Mouse (Mus musculus) adrenal gland, postnatal 25 days (tissue): ENCODE results near the gene Rpl31. TPM values are rescaled to one million over a fixed set of nuclear protein-coding genes. Genes with fewer than 3 reads are reported as not detected.
A peak's percentile ranks its signal among the peaks of the same experiment; 100 is the strongest.

ENCODE experiments used
- DNase-seq: peaks from one replicate; pipeline ENCODE4 v3.0.0; 2021; ENCODE audit warnings: mixed read lengths
- total RNA-seq: library from RNA; stranded (reverse); gene quantifications from 2 replicates; pipeline ENCODE4 v1.2.3, GENCODE M21; 2021

Rpl31 gene
- total RNA-seq, 1 experiment from 2014 or later: 759 TPM

DNA sequence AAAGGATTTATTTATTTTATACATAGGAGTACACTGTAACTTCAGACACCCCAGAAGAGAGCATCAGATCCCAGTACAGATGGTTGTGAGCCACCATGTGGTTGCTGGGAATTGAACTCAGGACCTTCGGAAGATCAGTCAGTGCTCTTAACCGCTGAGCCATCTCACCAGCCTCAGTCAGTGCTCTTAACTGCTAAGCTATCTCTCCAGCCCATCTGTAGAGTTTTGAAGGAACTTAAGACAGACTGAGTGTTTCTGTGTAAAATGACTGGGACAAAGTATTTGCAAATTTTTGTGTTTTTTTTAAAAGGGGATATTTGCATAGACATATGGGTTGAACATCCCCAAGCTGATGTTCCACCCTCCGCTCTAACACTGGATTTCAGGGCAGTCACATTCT is 32.5 kb downstream of the Rpl31 start:
- no peak for DNase-seq

GRCm38 (mm10) chr1:39407108-39407507 is 39.5 kb downstream of the Rpl31 start:
- DNase-seq: no peak

GRCm38 (mm10) chr1:39408123-39408522 is 40.5 kb downstream of the Rpl31 start:
- no peak for DNase-seq

- DNase-seq: no peak
These were observed 41.0 kb downstream of the Rpl31 start for GRCm38 (mm10) chr1:39408668-39409067.

GRCm38 (mm10) chr1:39410085-39410821 is 42.6 kb downstream of the Rpl31 start:
- DNase-seq: no peak

DNA sequence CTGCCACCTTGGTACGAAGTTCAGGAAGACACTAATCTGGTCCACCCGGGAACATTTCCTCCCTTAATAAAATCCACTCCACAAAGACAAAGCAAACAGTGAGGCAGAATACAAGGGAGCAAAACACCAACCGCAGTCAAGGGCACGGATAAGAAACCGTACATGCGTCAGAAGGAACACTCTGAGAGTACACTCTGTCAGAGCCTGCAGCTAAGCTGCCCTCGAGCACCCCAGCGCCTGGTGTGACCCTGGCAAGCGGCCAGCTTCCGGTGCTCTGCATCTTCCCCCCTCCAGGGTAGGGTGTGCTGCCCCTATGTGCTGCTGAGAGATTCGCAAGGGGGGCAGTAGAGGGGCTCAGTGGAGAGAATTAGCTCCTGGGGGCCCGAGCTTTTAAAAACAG is 50.2 kb downstream of the Rpl31 start:
- DNase-seq: peak; percentile 58

GRCm38 (mm10) chr1:39418852-39419251 is 51.2 kb downstream of the Rpl31 start:
- DNase-seq: no peak

GRCm38 (mm10) chr1:39420987-39421386 is 53.3 kb downstream of the Rpl31 start:
- DNase-seq: no peak

Other genes starting within 250 kb of the Rpl31 start
- 1.0 and 2.5 TPM in 2 replicates for gene Npas2, start 174.1 kb upstream of the Rpl31 start, total RNA-seq
- 16.7 and 18.7 TPM in 2 replicates for gene Tbc1d8, start 110.9 kb downstream of the Rpl31 start, total RNA-seq
- gene Cnot11, start 167.2 kb downstream of the Rpl31 start, total RNA-seq: 21.2 and 21.9 TPM in 2 replicates
- gene Rnf149, start 209.6 kb downstream of the Rpl31 start, total RNA-seq: 38.9 and 55.6 TPM in 2 replicates